Mouse (Mus musculus) cerebellum, adult (tissue): ENCODE measurements around the gene Atxn7l1.
A peak's percentile ranks its signal among the peaks of the same experiment; 100 is the strongest.

Experiments
- ATAC-seq: cut with Nextera tagmentation; 2 replicates; pipeline ENCODE4 v1.9.2; 2017; ENCODE audit warnings: mild to moderate bottlenecking, moderate library complexity, mixed read lengths; ENCODE audit not compliant: insufficient number of reproducible peaks, low FRiP score, low TSS enrichment

Atxn7l1 gene

DNA sequence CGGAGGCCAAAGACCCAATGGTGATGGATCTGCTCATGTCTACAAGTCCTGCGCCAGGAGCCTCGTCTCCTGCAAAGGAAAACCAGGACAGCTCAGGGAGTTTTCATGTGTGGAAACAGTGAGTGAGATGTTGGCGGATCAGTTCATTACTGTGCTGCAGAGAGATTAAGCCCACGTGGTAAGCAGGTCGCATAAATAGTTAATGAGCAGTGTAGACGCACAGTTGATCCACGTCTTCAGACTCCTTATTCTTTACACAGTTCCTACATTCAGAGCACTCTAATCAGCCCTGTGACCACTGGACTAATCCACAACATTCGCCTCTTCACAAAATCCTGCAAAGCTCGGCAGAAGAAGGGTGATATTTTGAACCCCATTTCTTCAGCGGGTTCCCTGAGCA, 118.4 kb downstream of the Atxn7l1 start:
- no peak for ATAC-seq

DNA sequence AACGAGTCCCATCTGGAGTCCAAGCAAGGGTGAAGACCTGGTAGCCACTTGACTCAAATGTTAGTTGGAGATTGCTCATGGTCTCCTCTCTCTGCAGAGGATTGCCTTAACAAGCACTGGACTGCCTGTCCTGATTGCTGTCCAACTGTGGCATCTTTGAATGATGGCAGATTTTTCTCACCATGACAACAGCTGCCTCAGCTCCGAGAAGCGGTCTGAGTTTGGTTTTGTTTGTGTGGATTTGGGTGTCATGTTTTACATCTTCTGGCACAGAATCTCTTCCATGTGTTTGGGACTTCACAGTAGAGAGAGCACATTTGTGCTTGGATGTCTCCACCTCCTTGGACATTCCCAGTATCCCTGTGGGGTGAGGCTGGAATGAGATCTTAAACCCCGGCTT, 120.5 kb downstream of the Atxn7l1 start:
- ATAC-seq = 0 out of 2 replicates have a peak, but pooled peaks have one; percentile 8

DNA sequence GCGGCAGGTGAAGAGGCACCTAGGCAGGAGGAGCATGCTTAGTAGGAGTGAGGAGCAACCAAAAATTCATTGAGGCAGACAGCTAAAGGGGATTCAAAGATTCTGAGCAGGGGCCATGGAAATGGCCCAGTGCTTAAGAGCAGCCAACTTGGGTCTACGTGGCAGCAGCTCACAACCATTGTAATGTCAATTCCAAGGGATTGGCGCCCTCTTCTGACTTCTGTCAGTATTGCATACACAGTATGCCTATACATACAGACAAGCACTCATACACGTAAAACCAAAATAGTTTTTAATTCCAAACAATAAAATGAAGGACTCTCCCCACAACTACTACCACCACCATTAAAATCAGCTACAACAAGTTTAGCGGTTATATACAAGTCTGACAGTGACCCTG, 122.2 kb downstream of the Atxn7l1 start:
- no peak for ATAC-seq

DNA sequence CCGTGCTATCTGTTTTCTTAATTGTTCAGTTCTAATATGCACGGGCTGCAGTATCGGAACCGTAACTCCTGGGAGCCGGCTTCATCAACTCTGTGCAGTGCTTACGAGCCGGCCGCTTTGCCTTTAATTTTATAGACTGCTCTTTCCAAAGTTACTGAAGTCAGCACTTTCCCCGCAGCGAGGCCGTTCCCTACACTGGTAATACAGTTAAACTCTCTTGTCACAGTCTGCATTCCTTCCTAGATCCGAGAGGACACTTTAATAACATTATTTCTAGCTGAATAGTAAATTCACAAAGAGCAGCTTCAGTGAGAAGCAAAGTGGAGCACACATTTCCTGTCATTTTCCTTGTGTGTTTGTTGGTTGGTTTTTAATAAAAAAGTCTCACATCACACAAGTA, 124.4 kb downstream of the Atxn7l1 start:
- no peak for ATAC-seq

DNA sequence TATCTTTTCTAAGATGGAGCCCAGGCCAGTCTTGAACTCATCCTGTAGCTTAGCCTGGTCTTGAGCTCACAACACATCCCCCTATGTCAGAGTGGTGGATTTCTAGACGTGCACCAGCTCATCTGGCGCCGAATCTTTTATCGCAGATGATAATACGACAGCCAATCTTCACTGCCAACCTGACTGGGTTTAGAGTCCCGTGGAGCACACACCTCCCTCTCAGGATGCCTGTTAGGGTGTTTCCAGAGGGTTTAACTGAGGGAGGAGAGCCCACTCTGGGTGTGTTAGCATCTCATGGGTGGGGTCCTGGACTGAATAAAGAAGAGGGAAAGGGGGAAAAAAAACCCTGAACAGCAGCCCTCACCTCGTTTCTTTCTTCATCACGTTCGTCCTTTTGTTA, 124.9 kb downstream of the Atxn7l1 start:
- ATAC-seq = no peak

DNA sequence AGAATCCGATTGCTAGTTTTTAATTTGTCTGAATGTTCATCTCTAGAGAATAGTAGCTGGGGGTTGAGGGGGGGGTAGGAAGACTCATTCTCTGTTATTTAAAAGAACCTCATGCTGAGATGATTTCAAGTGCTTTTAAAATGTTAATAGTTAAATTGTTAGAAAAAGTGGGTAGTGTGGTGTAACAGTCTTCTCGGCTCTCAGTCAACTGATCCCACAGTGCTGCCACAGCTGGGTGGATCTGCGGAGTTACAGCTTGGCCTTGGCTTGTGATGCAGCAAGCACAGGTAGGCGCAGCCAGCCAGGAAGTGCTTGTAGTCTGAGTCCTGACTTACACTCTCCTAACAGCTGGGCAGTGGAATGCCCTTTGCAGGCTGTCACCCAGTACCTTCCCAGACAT, 125.7 kb downstream of the Atxn7l1 start:
- ATAC-seq = no peak

DNA sequence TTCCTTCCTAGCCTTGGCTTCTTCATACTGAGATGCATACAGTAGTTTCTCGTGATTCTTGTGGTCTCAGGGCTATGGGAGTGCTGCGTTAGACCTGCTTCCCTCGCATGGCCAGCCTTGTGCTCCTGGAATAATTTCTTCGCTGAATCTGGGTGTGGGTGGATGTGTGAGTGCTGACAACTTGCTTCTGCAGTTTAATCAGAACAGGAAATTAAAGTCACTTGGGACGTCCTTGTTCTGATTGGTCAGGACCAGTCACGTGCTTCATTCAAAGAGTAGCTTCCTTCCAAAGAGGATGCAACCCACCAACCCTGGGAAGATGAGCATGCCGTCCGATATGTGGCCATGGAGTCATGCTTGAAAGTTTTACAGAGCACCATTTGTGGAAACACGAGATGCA, 126.2 kb downstream of the Atxn7l1 start:
- ATAC-seq = no peak

DNA sequence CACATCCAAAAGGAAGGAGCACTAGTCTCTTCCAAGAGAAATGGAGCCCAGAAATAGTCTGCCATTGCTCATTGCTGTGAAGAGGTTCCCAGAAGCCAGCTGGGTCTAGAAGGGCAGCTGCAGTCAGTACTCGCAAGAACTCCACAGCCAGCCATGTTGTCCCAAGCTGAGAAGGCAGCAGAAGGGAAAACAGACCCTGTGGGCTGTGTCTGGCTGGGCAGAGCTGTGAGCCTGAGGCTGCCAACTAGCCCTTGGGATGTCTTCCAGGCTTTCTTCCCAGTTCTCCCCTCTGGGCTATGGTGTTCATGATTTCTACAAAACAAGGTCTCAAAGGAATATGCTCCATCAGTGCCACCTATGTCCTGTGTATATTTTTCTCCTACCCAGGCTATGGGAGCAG, 128.5 kb downstream of the Atxn7l1 start:
- ATAC-seq = no peak; the same call in 1 of the 2 replicates

DNA sequence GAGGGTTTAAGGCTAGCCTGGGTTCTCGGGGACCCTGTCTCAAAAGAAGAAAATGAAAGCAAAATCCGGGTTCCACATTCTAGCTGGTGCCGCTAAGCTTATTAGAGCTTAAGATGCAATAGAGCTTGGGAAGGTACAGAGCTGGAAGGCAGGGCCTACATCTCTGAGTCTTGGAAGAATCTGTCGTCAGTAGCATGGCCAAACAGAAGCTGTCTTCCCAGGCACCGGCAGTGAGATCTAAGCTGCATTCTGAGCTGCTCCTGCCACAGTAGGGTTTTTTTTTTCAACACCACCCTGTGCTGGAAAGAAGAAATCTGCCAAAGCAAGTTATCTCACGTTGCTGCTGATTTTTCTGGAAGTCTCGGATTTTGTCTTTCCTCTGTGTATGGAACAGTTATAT, 129.9 kb downstream of the Atxn7l1 start:
- no peak for ATAC-seq

DNA sequence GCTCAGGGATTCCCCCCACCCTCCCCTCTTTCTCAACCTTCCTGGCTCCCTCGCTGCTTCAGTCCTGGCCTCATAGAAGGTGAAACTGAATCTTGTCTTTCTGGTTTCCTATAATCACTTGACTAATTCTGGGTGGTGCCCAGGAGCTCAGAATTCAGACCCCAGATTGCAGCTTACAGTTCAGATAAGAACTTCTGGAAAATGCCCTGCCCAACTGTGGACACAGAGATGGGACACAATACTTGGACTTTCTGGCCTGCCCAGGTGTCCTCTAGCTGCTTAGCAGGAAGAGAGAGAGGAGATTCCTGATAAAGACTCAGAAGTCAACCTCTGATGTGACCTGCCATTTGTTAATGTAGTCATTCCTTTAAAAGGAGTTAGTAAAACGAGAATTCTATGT, 131.7 kb downstream of the Atxn7l1 start:
- no peak for ATAC-seq

DNA sequence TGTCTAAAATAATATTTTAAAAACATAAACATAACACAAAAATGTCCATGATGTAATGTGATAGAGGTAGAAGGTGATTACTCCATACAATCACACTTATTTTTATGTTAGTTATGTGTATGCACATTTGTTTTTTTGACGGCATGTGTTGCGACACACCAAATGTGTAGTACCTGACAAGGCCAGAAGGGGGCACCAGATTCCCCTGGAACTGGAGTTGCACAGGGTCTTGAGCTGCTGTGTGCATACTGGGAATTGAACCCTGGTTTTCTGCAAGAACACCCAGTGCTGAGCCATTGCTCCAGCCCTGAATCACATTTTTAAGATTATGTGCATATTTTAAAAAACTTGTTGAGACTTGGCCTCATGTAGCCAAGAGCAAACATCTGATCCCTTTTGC, 133.3 kb downstream of the Atxn7l1 start:
- no peak for ATAC-seq

DNA sequence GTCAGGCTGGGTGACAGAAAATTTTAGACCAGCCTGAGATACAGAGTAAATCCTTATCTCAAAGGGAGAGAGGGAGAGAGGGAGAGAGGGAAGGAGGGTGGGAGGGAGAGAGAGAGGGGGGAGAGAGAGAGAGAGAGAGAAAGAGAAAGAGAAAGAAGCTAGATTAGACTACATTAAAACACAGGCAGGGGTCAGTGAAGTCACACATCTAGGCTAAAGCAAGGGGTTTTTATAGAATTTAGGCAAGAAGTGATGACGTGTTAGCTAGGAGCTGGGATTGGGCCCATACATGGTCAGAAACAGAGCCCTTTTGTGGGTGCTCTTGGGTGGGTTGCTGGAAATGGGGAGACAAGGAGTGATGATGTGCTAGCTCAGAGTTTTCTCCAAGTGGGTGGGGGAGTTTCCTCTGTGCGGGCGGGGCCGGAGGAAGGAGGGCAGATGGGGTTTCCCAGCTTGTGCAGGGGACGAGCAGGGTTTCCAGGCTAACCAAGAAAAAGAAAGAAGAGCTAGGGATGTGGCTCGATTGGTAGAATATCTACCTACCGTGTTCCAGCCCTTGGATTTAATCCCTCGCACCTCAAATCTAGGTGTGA, 136.9 kb downstream of the Atxn7l1 start:
- ATAC-seq = no peak

DNA sequence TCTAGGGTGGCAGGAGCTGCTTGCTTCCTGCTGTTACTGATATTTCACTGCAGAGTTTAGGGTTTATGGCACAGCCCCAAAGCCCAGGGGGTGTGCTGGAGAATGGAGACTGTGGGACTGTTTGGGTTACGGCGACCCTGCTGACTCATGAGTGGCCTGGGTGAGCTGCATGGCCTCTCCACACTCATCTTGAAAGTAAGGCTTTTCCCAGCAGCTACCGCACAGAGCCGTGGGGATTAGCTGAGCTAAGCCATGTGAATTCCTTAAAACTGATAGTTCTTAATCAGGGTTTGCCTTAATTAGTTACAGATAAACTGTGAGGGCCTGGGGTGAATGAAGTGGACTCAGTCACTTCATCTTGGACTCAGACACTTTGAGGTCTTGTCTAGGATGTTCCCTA, 137.9 kb downstream of the Atxn7l1 start:
- ATAC-seq = no peak

DNA sequence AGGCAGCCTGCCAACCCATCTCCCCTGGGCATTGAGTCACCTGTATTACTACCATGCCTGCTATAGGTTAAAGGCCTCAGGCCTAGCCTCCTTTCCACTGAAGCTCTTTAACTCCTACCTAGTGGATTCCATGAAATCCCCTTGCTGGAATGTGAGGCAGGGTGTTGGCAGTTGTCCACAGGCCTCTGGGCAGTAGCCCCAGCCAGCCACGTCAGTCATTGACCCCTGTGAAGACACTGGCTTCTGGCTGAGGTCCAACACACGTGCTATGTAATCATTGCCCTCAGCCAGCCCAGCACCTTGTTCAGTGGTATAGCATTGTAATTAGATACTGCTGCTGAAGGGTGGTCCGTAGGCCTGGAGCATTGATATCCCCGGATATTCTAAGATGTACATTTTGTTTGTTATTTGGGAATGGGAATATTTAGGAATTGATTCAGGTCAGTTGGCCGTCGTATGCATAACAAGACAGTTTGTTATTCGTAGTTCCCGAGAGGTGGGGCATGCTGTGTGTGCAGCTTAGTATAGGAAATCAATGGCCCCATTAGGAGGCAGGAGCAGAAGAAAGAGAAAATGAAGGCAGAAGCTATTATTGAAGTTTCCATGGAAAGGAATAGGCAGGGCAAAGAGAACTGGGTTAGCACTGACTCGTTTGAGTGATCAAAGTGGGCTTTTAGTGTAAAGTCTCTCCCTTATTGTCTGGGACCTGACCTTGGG, 138.6 kb downstream of the Atxn7l1 start:
- ATAC-seq = no peak

DNA sequence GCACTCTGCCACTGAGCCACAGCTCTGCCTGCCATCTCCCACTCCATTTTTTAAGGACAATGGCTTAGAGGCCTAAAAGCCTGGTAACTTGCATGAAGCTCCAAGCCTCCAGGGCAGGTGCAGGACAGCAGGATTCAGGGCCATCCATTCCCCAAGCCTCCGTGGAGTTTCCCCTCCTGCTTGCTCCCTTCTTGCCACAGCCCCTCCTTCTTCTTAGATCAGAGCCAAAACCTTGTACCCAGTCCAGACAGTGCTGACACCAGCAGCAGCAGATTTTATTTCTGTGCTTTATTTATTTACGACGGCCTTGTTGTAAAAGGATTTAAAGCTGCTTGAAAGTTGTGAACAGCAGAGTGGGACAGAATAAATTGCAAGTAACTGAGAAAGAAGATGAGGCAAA, 140.2 kb downstream of the Atxn7l1 start:
- ATAC-seq = no peak

DNA sequence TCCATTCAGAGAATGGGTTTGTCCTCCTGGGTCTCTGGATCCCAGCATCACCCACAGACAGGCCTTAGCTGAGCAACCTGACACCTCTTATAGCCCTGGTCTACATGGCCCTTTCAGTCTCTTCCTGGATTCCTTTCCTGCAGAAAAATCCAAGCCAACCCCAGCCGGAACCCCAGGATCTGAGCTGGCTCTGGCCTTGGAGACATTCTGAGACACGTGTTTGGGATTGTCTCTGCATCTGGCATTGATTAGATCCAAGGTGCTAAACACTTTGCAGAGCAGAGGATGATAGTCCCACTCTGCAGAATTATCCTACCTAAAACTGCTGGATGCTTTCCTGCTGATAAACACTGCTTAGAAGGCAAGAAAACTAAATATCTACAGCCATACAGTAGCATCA, 141.3 kb downstream of the Atxn7l1 start:
- no peak for ATAC-seq

DNA sequence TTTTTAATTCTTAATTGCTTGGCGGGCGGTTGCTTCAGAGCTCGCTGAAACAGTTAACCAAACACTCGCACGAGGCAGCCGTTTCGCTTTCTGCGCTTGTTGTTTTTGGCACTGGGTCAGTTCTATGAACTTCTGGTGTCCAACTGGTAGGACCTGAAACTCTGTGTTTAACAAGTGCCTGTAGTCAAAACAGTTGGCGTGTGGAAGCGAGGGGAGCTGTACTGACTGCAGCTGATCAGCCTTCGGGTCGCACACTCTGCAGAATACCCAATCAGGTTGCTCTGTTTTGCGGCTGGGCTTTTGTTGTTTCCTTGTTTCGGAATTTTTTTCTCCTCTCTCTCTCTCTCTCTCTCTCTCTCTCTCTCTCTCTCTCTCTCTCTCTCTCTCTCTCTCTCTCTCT, 154.6 kb downstream of the Atxn7l1 start:
- no peak for ATAC-seq

DNA sequence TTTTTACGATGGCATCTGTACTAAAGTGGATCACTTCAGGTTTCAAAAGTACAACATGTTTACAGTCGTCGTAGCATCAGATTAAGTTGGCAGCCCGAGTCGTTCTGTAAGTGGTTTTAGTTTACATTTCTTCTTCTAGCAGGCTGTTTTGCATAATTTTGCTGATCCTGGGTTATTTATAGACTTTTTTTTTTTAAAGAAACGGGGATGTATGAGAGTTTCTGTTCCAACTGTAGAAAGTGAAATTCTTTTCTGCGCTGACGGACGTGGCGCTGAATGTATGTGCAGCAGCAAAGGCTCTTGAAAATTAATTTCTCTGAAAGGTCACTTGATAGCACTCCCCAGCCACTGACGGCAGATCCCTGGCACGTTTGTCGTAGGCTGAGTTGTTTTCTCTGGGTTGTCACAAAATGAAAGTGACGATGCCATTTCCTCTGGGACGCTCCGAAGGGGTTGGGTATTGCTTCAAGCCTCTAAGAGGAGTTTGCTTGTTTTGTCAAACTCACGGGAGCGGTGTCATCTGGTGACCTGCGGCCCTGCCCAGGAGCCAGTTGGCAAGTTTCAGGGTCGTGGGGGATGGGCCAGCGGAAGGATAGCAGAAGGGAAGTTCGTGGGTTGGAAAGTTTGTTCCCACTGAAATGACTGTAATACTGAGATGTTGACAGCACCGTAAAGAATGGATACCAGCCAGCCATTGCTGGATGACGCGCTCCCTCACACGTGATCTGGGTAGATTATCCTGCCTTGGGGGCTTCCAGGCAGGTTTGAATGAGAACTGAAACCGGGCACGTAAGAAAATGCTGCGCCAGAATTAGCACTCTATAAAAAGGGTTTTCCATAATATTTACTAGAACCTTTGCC, 155.3 kb downstream of the Atxn7l1 start:
- ATAC-seq = peak; percentile 28; the same call in 1 of the 2 replicates

DNA sequence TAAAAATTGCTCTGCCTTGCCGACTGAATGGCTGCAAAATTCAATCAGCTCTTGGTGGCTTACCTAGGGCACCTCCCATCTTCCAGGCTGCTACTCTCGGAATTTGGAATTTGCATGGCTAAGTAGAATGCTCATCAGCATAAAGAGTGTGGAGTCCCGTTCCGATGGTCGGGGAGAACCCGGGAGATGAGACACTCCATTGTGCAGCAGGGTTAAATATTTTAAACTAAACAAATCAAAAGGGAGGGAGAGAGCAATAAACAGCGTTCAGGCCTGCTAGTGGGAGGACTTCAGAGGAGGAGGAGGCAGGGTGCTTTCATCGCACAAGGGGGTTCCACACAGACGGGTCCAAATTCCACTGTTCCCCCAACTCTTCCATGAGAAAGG, 155.9 kb downstream of the Atxn7l1 start:
- 0 out of 2 replicates have a peak, but pooled peaks have one; percentile 31 for ATAC-seq

DNA sequence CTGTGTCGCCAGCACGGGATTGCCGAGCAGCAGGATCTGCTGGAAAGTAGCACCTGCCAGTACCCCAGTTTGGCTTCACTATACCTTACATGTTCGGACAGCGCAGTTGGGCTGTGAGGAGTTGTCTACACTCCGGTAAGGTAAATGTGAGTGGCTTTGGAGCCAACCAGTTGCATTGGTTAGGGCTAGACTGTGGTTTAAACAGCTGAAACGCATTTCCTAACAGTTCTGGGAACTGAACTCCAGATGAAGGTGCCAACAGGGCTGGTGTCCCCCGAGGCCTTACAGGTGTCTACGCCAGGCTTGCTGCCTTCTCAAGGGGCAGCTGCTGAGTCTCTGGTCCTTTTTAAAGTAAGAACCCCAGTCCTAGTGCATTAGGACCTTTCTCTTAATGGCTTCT, 157.6 kb downstream of the Atxn7l1 start:
- ATAC-seq = no peak

DNA sequence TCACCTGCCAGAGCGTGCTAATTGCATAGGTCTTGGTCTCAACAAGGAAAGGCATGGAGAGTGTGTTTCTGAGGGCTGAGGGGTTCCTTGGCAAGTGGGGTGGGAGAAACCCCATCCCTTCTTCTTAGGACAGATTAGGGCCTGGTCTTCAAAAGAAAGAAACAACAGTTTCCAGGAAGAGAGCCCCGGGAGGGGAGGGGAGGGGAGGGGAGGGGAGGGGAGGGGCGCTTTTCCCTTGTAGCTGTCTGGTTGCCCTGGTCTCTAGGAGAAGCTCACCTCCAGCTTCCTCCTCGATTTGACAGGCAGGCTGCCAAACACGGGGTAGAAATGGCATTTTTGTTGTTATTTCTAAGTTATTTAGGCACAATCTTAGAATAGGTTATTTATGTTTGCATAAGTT, 159.0 kb downstream of the Atxn7l1 start:
- no peak for ATAC-seq
